Mouse (Mus musculus) forebrain, embryonic 14.5 days (tissue): ENCODE data around the gene Krt42. TPM values are rescaled to one million over a fixed set of nuclear protein-coding genes. Genes with fewer than 3 reads are reported as not detected.
A peak's percentile ranks its signal among the peaks of the same experiment; 100 is the strongest.

Experiments used
- ATAC-seq: fragments of 200-750 bp; cut with Nextera tagmentation; 2 replicates; pipeline ENCODE4 v1.8.0; 2017; ENCODE audit warnings: mild to moderate bottlenecking, moderate library complexity
- DNase-seq: peaks from one replicate; pipeline ENCODE4 v3.0.0-alpha.2; 2015; ENCODE audit warnings: low spot score
- H3K27ac ChIP-seq: fragments of 300-500 bp; sonication (generic); 2 replicates; pipeline ENCODE4 v1.5.1; 2014; ENCODE audit warnings: low read depth, mild to moderate bottlenecking, control low read depth, low read length, moderate library complexity
- H3K27me3 ChIP-seq: fragments of 300-500 bp; sonication (generic); replicated peaks from 2 replicates; pipeline ENCODE4 v1.6.1; 2014; ENCODE audit warnings: low read length, control low read depth, mixed read lengths; ENCODE audit not compliant: control insufficient read depth, insufficient read depth
- H3K36me3 ChIP-seq: fragments of 300-500 bp; sonication (generic); 2 replicates; pipeline ENCODE4 v1.6.1; 2014; ENCODE audit warnings: low read length, control low read depth; ENCODE audit not compliant: control insufficient read depth, insufficient read depth
- H3K4me1 ChIP-seq: fragments of 300-500 bp; sonication (generic); 2 replicates; pipeline ENCODE4 v1.6.1; 2014; ENCODE audit warnings: antibody characterized with exemption, low read length, control low read depth; ENCODE audit not compliant: control insufficient read depth, insufficient read depth
- H3K4me2 ChIP-seq: fragments of 300-500 bp; sonication (generic); 2 replicates; pipeline ENCODE4 v1.6.1; 2014; ENCODE audit warnings: mild to moderate bottlenecking, control low read depth, low read length
- H3K4me3 ChIP-seq: fragments of 300-500 bp; sonication (generic); 2 replicates; pipeline ENCODE4 v1.5.1; 2014; ENCODE audit warnings: low read depth, low read length, control low read depth
- H3K9ac ChIP-seq: fragments of 300-500 bp; sonication (generic); 2 replicates; pipeline ENCODE4 v1.6.1; 2014; ENCODE audit warnings: mild to moderate bottlenecking, low read length, control low read depth, moderate library complexity
- H3K9me3 ChIP-seq: fragments of 300-500 bp; sonication (generic); replicated peaks from 2 replicates; pipeline ENCODE4 v1.6.1; 2016; ENCODE audit warnings: low read length, control low read depth, mixed read lengths; ENCODE audit not compliant: control insufficient read depth
- WGBS: fragments of 180-500 bp; shearing (Covaris S2); extraction: QIAGEN DNeasy Blood & Tissue Kit; methylation state at CpG from one replicate; pipeline ENCODE4 v1.1.7; 2014; 5-methylcytosine and 5-hydroxymethylcytosine counted together
- polyA plus RNA-seq: library from polyadenylated mRNA; unstranded; fragments of >200 nt; fragmentation: Nextera tagmentation; extraction: Ambion mirVana; gene quantifications from 2 replicates; pipeline ENCODE4 v1.2.1, GENCODE M21; 2014

The Krt42 gene
- polyA plus RNA-seq, 1 experiment from 2014 or later: not detected

GRCm38 (mm10) chr11:100307900-100308299 is 38.2 kb upstream of the Krt42 start:
- Histone ChIP-seq H3K9me3 (no peaks in the 10 kb centered on the region), H3K27me3 (no peaks in the 10 kb centered on the region), H3K27ac (no peak overlapping the region), H3K36me3 (no peaks in the 10 kb centered on the region), H3K4me3 (no peak overlapping the region), H3K9ac (no peak overlapping the region), H3K4me2 (no peak overlapping the region), H3K4me1 (no peaks in the 10 kb centered on the region)
- ATAC-seq (no peak), DNase-seq (no peak)
- WGBS: 95% methylated on average over 5 of the region's 5 CpGs

GRCm38 (mm10) chr11:100301292-100301691 is 31.6 kb upstream of the Krt42 start:
- Histone ChIP-seq H3K9ac (no peak overlapping the region), H3K36me3 (no peaks in the 10 kb centered on the region), H3K4me2 (no peak overlapping the region), H3K4me1 (no peaks in the 10 kb centered on the region), H3K9me3 (no peaks in the 10 kb centered on the region), H3K27ac (no peak overlapping the region), H3K27me3 (no peaks in the 10 kb centered on the region), H3K4me3 (no peak overlapping the region)
- 91% methylated on average over 5 of the region's 5 CpGs for WGBS
- no peak for ATAC-seq
- no peak for DNase-seq

GRCm38 (mm10) chr11:100300293-100300692 is 30.6 kb upstream of the Krt42 start:
- no peak overlapping the region for H3K4me2 ChIP-seq
- no peaks in the 10 kb centered on the region for H3K4me1 ChIP-seq
- H3K27ac ChIP-seq: no peak overlapping the region
- H3K36me3 ChIP-seq: no peaks in the 10 kb centered on the region
- no peaks in the 10 kb centered on the region for H3K9me3 ChIP-seq
- WGBS: 16% methylated on average over 5 of the region's 5 CpGs
- ATAC-seq: no peak
- H3K4me3 ChIP-seq: no peak overlapping the region
- no peaks in the 10 kb centered on the region for H3K27me3 ChIP-seq
- no peak overlapping the region for H3K9ac ChIP-seq
- DNase-seq: peak; percentile 74

GRCm38 (mm10) chr11:100298274-100299036 is 28.8 kb upstream of the Krt42 start:
- no peaks in the 10 kb centered on the region for H3K36me3 ChIP-seq
- peak overlapping the region; percentile 33; the same call in 1 of the 2 replicates for H3K4me2 ChIP-seq
- no peaks in the 10 kb centered on the region for H3K27me3 ChIP-seq
- no peak overlapping the region for H3K4me3 ChIP-seq
- peak; percentile 78 for ATAC-seq
- no peak overlapping the region for H3K27ac ChIP-seq
- H3K4me1 ChIP-seq: no peaks in the 10 kb centered on the region
- H3K9me3 ChIP-seq: no peaks in the 10 kb centered on the region
- DNase-seq: peak; percentile 81
- no peak overlapping the region for H3K9ac ChIP-seq
- WGBS: 24% methylated on average over 18 of the region's 18 CpGs

GRCm38 (mm10) chr11:100297801-100298200 is 28.1 kb upstream of the Krt42 start:
- H3K4me3 ChIP-seq: no peak overlapping the region
- no peak overlapping the region for H3K9ac ChIP-seq
- no peaks in the 10 kb centered on the region for H3K9me3 ChIP-seq
- no peaks in the 10 kb centered on the region for H3K27me3 ChIP-seq
- 39% methylated on average over 5 of the region's 5 CpGs for WGBS
- ATAC-seq (no peak), DNase-seq (no peak)
- no peak overlapping the region for H3K27ac ChIP-seq
- peak overlapping the region; percentile 33; the same call in 1 of the 2 replicates for H3K4me2 ChIP-seq
- no peaks in the 10 kb centered on the region for H3K36me3 ChIP-seq
- H3K4me1 ChIP-seq: no peaks in the 10 kb centered on the region; the same call in 1 of the 2 replicates

- Histone ChIP-seq H3K4me3 (no peak overlapping the region), H3K4me1 (no peaks in the 10 kb centered on the region; the same call in 1 of the 2 replicates), H3K9ac (no peak overlapping the region), H3K9me3 (no peaks in the 10 kb centered on the region), H3K4me2 (0 out of 2 replicates have a peak overlapping the region, but pooled peaks have one; percentile 18), H3K36me3 (no peaks in the 10 kb centered on the region), H3K27me3 (no peaks in the 10 kb centered on the region), H3K27ac (no peak overlapping the region)
- DNase-seq: peak; percentile 89
- 3% methylated on average over 10 of the region's 10 CpGs for WGBS
- peak; percentile 42; the same call in 1 of the 2 replicates for ATAC-seq
These were observed 25.6 kb upstream of the Krt42 start for GRCm38 (mm10) chr11:100295308-100295707.

GRCm38 (mm10) chr11:100292884-100293283 is 23.2 kb upstream of the Krt42 start:
- H3K36me3 ChIP-seq: no peaks in the 10 kb centered on the region
- H3K4me3 ChIP-seq: no peak overlapping the region
- H3K9ac ChIP-seq: no peak overlapping the region
- DNase-seq (peak; percentile 60), ATAC-seq (peak; percentile 73)
- no peaks in the 10 kb centered on the region for H3K9me3 ChIP-seq
- H3K4me2 ChIP-seq: no peak overlapping the region
- 19% methylated on average over 6 of the region's 6 CpGs for WGBS
- H3K4me1 ChIP-seq: no peaks in the 10 kb centered on the region; the same call in 1 of the 2 replicates
- no peak overlapping the region for H3K27ac ChIP-seq
- H3K27me3 ChIP-seq: no peaks in the 10 kb centered on the region

- Histone ChIP-seq H3K9me3 (no peaks in the 10 kb centered on the region), H3K4me3 (no peak overlapping the region), H3K27me3 (no peaks in the 10 kb centered on the region), H3K4me2 (no peak overlapping the region), H3K9ac (no peak overlapping the region), H3K4me1 (no peaks in the 10 kb centered on the region; the same call in 1 of the 2 replicates), H3K27ac (no peak overlapping the region), H3K36me3 (no peaks in the 10 kb centered on the region)
- no peak for DNase-seq
- WGBS: 15% methylated on average over 5 of the region's 5 CpGs
- 0 out of 2 replicates have a peak, but pooled peaks have one; percentile 27 for ATAC-seq
These were observed 20.6 kb upstream of the Krt42 start for GRCm38 (mm10) chr11:100290235-100290634.

- no peak for DNase-seq
- no peak for ATAC-seq
- Histone ChIP-seq H3K9ac (no peak overlapping the region), H3K9me3 (no peaks in the 10 kb centered on the region), H3K27ac (no peak overlapping the region), H3K36me3 (no peaks in the 10 kb centered on the region), H3K4me2 (no peak overlapping the region), H3K4me1 (no peaks in the 10 kb centered on the region; the same call in 1 of the 2 replicates), H3K4me3 (no peak overlapping the region), H3K27me3 (no peaks in the 10 kb centered on the region)
- WGBS: 89% methylated on average over 6 of the region's 6 CpGs
These were observed 19.3 kb upstream of the Krt42 start for GRCm38 (mm10) chr11:100288942-100289341.
